Mouse (Mus musculus): ENCODE measurements at regions not wholly inside any gene's neighbourhood (a gene's known extent, or its start where the extent isn't known, plus 50 kb on each side); places are given as distances from the start of the nearest gene placed in this dataset.

- no peak for TF ChIP-seq CTCF (IDR thresholded peaks at IDR 0.05)
- DNase-seq: no peak
- Histone ChIP-seq H3K4me3 (no peak overlapping the region), H3K27ac (no peak overlapping the region)
- intact Hi-C loops (cut with DNase I): no loop called here
These were observed 658.6 kb downstream of the Ofcc1 start for GRCm38 (mm10) chr13:39702621-39703020.

- intact Hi-C loops (cut with DNase I): no loop called here
- no peak for DNase-seq
- no peak for TF ChIP-seq CTCF (IDR thresholded peaks at IDR 0.05)
- Histone ChIP-seq H3K27ac (no peak overlapping the region), H3K4me3 (no peak overlapping the region)
These were observed 669.8 kb downstream of the Ofcc1 start for GRCm38 (mm10) chr13:39691291-39692024.

- intact Hi-C loops (cut with DNase I): no loop called here
- H3K27ac ChIP-seq: no peak overlapping the region
- H3K4me3 ChIP-seq: no peak overlapping the region
- no peak for DNase-seq
- no peak for TF ChIP-seq CTCF (IDR thresholded peaks at IDR 0.05)
These were observed 696.7 kb downstream of the Ofcc1 start for GRCm38 (mm10) chr13:39664548-39664947.

GRCm38 (mm10) chr13:39649457-39649856, 688.8 kb upstream of the Slc35b3 start:
- H3K4me3 ChIP-seq: no peak overlapping the region

GRCm38 (mm10) chr13:39647367-39647766, 686.7 kb upstream of the Slc35b3 start:
- no peak for DNase-seq
- H3K4me3 ChIP-seq: no peak overlapping the region
- no peak overlapping the region for H3K27ac ChIP-seq
- intact Hi-C loops (cut with DNase I): loop anchor here (10.0 kb wide), 1 partner anchor 1107 kb away; no protein-coding TSS in a partner anchor
- peak; percentile 33 for TF ChIP-seq CTCF (IDR thresholded peaks at IDR 0.05)

More at GRCm38 (mm10) chr13:39649457-39649856, 688.8 kb upstream of the Slc35b3 start:
- no peak overlapping the region for H3K27ac ChIP-seq
- intact Hi-C loops (cut with DNase I): loop anchor here (10.0 kb wide), 1 partner anchor 1105 kb away; no protein-coding TSS in a partner anchor
- TF ChIP-seq CTCF (IDR thresholded peaks at IDR 0.05): no peak
- no peak for DNase-seq

GRCm38 (mm10) chr13:39631506-39632132, 670.9 kb upstream of the Slc35b3 start:
- Histone ChIP-seq H3K4me3 (no peak overlapping the region), H3K27ac (no peak overlapping the region)
- DNase-seq: no peak
- no peak for TF ChIP-seq CTCF (IDR thresholded peaks at IDR 0.05)
- intact Hi-C loops (cut with DNase I): no loop called here

All from gastrocnemius, adult 2 months (tissue).